Mouse (Mus musculus): ENCODE measurements around the gene Eif2ak1.

Eif2ak1 gene

GRCm38 (mm10) chr5:143948361-143948760, 130.8 kb downstream of the Eif2ak1 start:
- DNase-seq (ENCODE audit: low spot score), result no peak

- DNase-seq (ENCODE audit: low spot score), result no peak
Observed at GRCm38 (mm10) chr5:143950016-143950415, 132.4 kb downstream of the Eif2ak1 start.
